Mouse (Mus musculus) heart, embryonic 10.5 days (tissue): ENCODE measurements around the gene Tceanc2. TPM values are rescaled to one million over a fixed set of nuclear protein-coding genes. Genes with fewer than 3 reads are reported as not detected.
"Not testable (repeated sequence)": the region's sequence is repeated elsewhere in the genome, so short reads cannot be mapped to it uniquely, and the experiment has no call there.

ENCODE experiments used
- DNase-seq: peaks from one replicate; pipeline ENCODE4 v3.0.0-alpha.2; 2017; ENCODE audit warnings: low spot score
- H3K27ac ChIP-seq: fragments of 300-500 bp; sonication (generic); 2 replicates; pipeline ENCODE4 v1.5.1; 2016; ENCODE audit warnings: mild to moderate bottlenecking
- H3K27me3 ChIP-seq: fragments of 300-500 bp; sonication (generic); 2 replicates; pipeline ENCODE4 v1.6.1; 2016; ENCODE audit warnings: mild to moderate bottlenecking; ENCODE audit not compliant: poor library complexity, insufficient read depth, severe bottlenecking
- H3K36me3 ChIP-seq: fragments of 300-500 bp; sonication (generic); 2 replicates; pipeline ENCODE4 v1.6.1; 2016; ENCODE audit warnings: mild to moderate bottlenecking, moderate library complexity
- H3K4me1 ChIP-seq: fragments of 300-500 bp; sonication (generic); 2 replicates; pipeline ENCODE4 v1.6.1; 2016; ENCODE audit warnings: mild to moderate bottlenecking
- H3K4me3 ChIP-seq: fragments of 300-500 bp; sonication (generic); 2 replicates; pipeline ENCODE4 v1.5.1; 2016; ENCODE audit warnings: mild to moderate bottlenecking, moderate library complexity
- H3K9me3 ChIP-seq: fragments of 300-500 bp; sonication (generic); 2 replicates; pipeline ENCODE4 v1.6.1; 2016; ENCODE audit warnings: mild to moderate bottlenecking, moderate library complexity
- WGBS: fragments of 180-500 bp; shearing (Covaris S2); methylation state at CpG from one replicate; pipeline ENCODE4 v1.1.7; 2016; 5-methylcytosine and 5-hydroxymethylcytosine counted together
- polyA plus RNA-seq: library from polyadenylated mRNA; unstranded; fragments of >200 nt; fragmentation: Nextera tagmentation; extraction: Ambion mirVana; gene quantifications from 2 replicates; pipeline ENCODE4 v1.2.1, GENCODE M21; 2016

Tceanc2 gene
- polyA plus RNA-seq, 1 experiment from 2014 or later: 17.8 TPM

GRCm38 (mm10) chr4:107114278-107114677 lies 64.6 kb downstream of the Tceanc2 start:
- DNase-seq: no peak
- 52% methylated on average over 8 of the region's 8 CpGs for WGBS

GRCm38 (mm10) chr4:107109181-107109580 lies 69.7 kb downstream of the Tceanc2 start:
- 92% methylated on average over 6 of the region's 6 CpGs for WGBS

More at GRCm38 (mm10) chr4:107114278-107114677, 64.6 kb downstream of the Tceanc2 start:
- Histone ChIP-seq H3K36me3 (no peaks in the 10 kb centered on the region), H3K4me1 (0 out of 2 replicates have a peak, but pooled peaks cover 3% of the 10 kb centered on the region), H3K9me3 (no peaks in the 10 kb centered on the region), H3K4me3 (no peak overlapping the region), H3K27me3 (peaks cover 17% of the 10 kb centered on the region), H3K27ac (no peak overlapping the region)

GRCm38 (mm10) chr4:107108291-107108731 lies 70.6 kb downstream of the Tceanc2 start:
- Histone ChIP-seq H3K4me3 (no peak overlapping the region), H3K27ac (0 out of 2 replicates have a peak overlapping the region, but pooled peaks have one; percentile 56), H3K9me3 (no peaks in the 10 kb centered on the region), H3K27me3 (peaks cover 23% of the 10 kb centered on the region), H3K36me3 (no peaks in the 10 kb centered on the region), H3K4me1 (peaks cover 8% of the 10 kb centered on the region)
- WGBS: 59% methylated on average over 13 of the region's 13 CpGs
- no peak for DNase-seq

More at GRCm38 (mm10) chr4:107109181-107109580, 69.7 kb downstream of the Tceanc2 start:
- DNase-seq, H3K36me3 ChIP-seq, H3K4me1 ChIP-seq, H3K9me3 ChIP-seq, H3K4me3 ChIP-seq, H3K27ac ChIP-seq: not testable (repeated sequence)
- H3K27me3 ChIP-seq: peaks cover 23% of the 10 kb centered on the region

DNA sequence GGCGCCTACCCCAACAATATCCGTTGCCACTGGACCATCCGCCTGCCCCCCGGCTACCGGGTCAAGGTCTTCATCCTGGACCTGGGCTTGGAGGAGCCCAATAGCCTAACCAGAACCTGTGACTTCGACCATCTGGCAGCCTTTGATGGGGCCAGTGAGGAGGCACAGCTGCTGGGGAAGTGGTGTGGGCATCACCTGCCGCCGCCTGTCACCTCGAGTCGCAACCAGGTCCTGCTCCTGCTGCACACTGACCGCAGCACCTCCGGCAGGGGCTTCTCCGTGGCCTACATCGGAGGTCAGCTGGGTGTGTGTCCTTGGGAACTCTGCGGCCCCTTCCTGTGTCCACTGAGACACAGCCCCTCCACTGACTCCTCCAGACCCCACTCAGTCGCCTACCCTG lies 72.1 kb downstream of the Tceanc2 start:
- H3K9me3 ChIP-seq: no peaks in the 10 kb centered on the region
- H3K4me1 ChIP-seq: peaks cover 15% of the 10 kb centered on the region
- no peak for DNase-seq
- H3K27ac ChIP-seq: no peak overlapping the region
- H3K4me3 ChIP-seq: no peak overlapping the region
- WGBS: 88% methylated on average over 16 of the region's 16 CpGs
- H3K27me3 ChIP-seq: peaks cover 17% of the 10 kb centered on the region
- H3K36me3 ChIP-seq: no peaks in the 10 kb centered on the region

DNA sequence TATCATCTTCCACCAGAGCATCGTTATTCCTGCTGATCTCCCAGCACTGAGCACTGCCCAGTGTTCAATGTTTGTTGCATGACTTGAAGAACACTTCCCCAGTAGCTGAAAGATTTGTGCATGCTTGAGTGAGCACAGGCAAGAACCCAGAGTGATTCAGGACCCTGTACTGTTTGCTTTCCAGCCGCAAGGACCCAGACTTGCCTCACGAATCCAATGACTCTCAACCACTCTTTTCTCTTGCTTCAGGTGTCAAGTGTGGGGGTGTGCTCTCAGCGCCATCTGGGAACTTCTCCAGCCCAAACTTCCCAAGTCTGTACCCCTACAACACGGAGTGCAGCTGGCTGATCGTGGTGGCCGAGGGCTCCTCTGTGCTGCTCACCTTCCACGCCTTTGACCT lies 76.7 kb downstream of the Tceanc2 start:
- 72% methylated on average over 8 of the region's 8 CpGs for WGBS
- Histone ChIP-seq H3K9me3 (no peaks in the 10 kb centered on the region), H3K4me3 (no peak overlapping the region), H3K36me3 (no peaks in the 10 kb centered on the region), H3K27ac (no peak overlapping the region), H3K27me3 (peaks cover 21% of the 10 kb centered on the region), H3K4me1 (peaks cover 13% of the 10 kb centered on the region)
- DNase-seq: no peak

- Histone ChIP-seq H3K4me1 (peaks cover 35% of the 10 kb centered on the region), H3K27ac (no peak overlapping the region), H3K36me3 (no peaks in the 10 kb centered on the region), H3K9me3 (no peaks in the 10 kb centered on the region), H3K27me3 (peaks cover 19% of the 10 kb centered on the region), H3K4me3 (no peak overlapping the region)
- no peak for DNase-seq
- 77% methylated on average over 17 of the region's 17 CpGs for WGBS
Observed at GRCm38 (mm10) chr4:107098791-107099525, 80.0 kb downstream of the Tceanc2 start.

- 78% methylated on average over 10 of the region's 10 CpGs for whole genome bisulfite sequencing
Observed at GRCm38 (mm10) chr4:107098375-107098774, 80.5 kb downstream of the Tceanc2 start.

GRCm38 (mm10) chr4:107097871-107098270 lies 81.0 kb downstream of the Tceanc2 start:
- 0 out of 2 replicates have a peak overlapping the region, but pooled peaks have one; percentile 6 for H3K27ac ChIP-seq
- 23% methylated on average over 15 of the region's 15 CpGs for WGBS
- peaks cover 19% of the 10 kb centered on the region for H3K27me3 ChIP-seq
- no peaks in the 10 kb centered on the region for H3K36me3 ChIP-seq
- no peak for DNase-seq
- no peaks in the 10 kb centered on the region for H3K9me3 ChIP-seq
- H3K4me1 ChIP-seq: peaks cover 37% of the 10 kb centered on the region
- no peak overlapping the region for H3K4me3 ChIP-seq

More at GRCm38 (mm10) chr4:107098375-107098774, 80.5 kb downstream of the Tceanc2 start:
- Histone ChIP-seq H3K27me3 (peaks cover 19% of the 10 kb centered on the region), H3K4me1 (peaks cover 37% of the 10 kb centered on the region), H3K27ac (no peak overlapping the region), H3K9me3 (no peaks in the 10 kb centered on the region), H3K4me3 (no peak overlapping the region), H3K36me3 (no peaks in the 10 kb centered on the region)
- DNase-seq: no peak

- Histone ChIP-seq H3K4me1 (peaks cover 30% of the 10 kb centered on the region), H3K4me3 (no peak within 1 kb of the TSS), H3K36me3 (no peaks in the 10 kb centered on the region), H3K27ac (0 out of 2 replicates have a peak within 1 kb of the TSS, but pooled peaks have one; percentile 6), H3K9me3 (no peaks in the 10 kb centered on the region), H3K27me3 (peaks cover 22% of the 10 kb centered on the region)
- WGBS: 46% methylated on average over 16 of the region's 16 CpGs
- no peak for DNase-seq
Observed at GRCm38 (mm10) chr4:107096841-107097373, 82.0 kb downstream of the Tceanc2 start, which contains the start of gene Cdcp2. Cdcp2 (plus strand) TSS chr4:107096891.

GRCm38 (mm10) chr4:107096043-107096442 lies 82.9 kb downstream of the Tceanc2 start:
- H3K36me3 ChIP-seq: no peaks in the 10 kb centered on the region
- H3K27ac ChIP-seq: no peak overlapping the region
- peaks cover 31% of the 10 kb centered on the region for H3K27me3 ChIP-seq
- peaks cover 30% of the 10 kb centered on the region for H3K4me1 ChIP-seq
- no peaks in the 10 kb centered on the region for H3K9me3 ChIP-seq
- no peak for DNase-seq
- WGBS: 43% methylated on average over 6 of the region's 6 CpGs
- H3K4me3 ChIP-seq: no peak overlapping the region

- Histone ChIP-seq H3K27ac (peak overlapping the region; percentile 69), H3K4me1 (peaks cover 30% of the 10 kb centered on the region), H3K27me3 (peaks cover 31% of the 10 kb centered on the region), H3K36me3 (no peaks in the 10 kb centered on the region), H3K4me3 (no peak overlapping the region), H3K9me3 (no peaks in the 10 kb centered on the region)
- no peak for DNase-seq
- WGBS: 76% methylated on average over 16 of the region's 16 CpGs
Observed at GRCm38 (mm10) chr4:107094484-107095187, 84.3 kb downstream of the Tceanc2 start.

- Histone ChIP-seq H3K36me3 (no peaks in the 10 kb centered on the region), H3K27ac (no peak overlapping the region), H3K9me3 (no peaks in the 10 kb centered on the region), H3K27me3 (peaks cover 16% of the 10 kb centered on the region), H3K4me1 (peaks cover 19% of the 10 kb centered on the region), H3K4me3 (no peak overlapping the region)
- DNase-seq: no peak
- 75% methylated on average over 14 of the region's 14 CpGs for WGBS
Observed at GRCm38 (mm10) chr4:107091696-107092095, 87.2 kb downstream of the Tceanc2 start.

DNA sequence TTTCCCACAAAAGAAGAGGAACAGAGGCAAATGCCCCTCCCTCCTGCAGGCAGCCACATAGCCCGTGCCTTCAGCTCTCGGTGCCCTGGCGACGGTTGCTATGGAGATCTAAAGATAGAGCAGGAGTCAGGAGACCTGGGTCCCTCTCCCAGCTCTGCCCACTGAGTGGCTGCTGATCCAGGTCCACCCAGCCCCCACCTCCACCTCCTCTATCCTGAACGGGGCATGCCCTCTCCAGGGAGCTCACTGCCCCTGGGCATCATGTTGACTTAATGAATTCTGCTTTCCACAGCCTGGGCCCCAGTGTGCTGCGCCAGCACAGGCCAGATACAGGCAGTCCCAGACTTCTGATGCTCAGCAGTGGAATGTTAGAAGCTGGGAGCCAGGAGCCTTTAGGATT lies 94.1 kb downstream of the Tceanc2 start:
- DNase-seq: peak; percentile 87
- peaks cover 40% of the 10 kb centered on the region for H3K4me1 ChIP-seq
- peak overlapping the region; percentile 80 for H3K27ac ChIP-seq
- H3K27me3 ChIP-seq: peaks cover 3% of the 10 kb centered on the region; the same call in 1 of the 2 replicates
- WGBS: 16% methylated on average over 6 of the region's 6 CpGs
- no peaks in the 10 kb centered on the region for H3K36me3 ChIP-seq
- no peaks in the 10 kb centered on the region for H3K9me3 ChIP-seq
- H3K4me3 ChIP-seq: no peak overlapping the region
